Mouse (Mus musculus) heart, postnatal 0 days (tissue): Measurements from ENCODE around the gene Ppm1l.

Experiments
- CTCF ChIP-seq: IDR thresholded peaks from 2 replicates; pipeline ENCODE4 v1.5.1; 2016; ENCODE audit warnings: antibody characterized with exemption, control low read depth, low read depth
- EP300 ChIP-seq: IDR thresholded peaks from 2 replicates; pipeline ENCODE4 v1.6.1; 2016; ENCODE audit warnings: antibody characterized with exemption, low read depth

- TF ChIP-seq CTCF = no peak
- no peak for TF ChIP-seq EP300
Measured at GRCm38 (mm10) chr3:69607468-69607867, 290.8 kb downstream of the Ppm1l start.
